Mouse (Mus musculus): ENCODE measurements around the gene Rpp30. TPM values are rescaled to one million over a fixed set of nuclear protein-coding genes. Genes with fewer than 3 reads are reported as not detected.

Gene Rpp30
- total RNA-seq, 4 experiments from 2014 or later, result 12.7 to 16.2 (median 15.0) TPM

DNA sequence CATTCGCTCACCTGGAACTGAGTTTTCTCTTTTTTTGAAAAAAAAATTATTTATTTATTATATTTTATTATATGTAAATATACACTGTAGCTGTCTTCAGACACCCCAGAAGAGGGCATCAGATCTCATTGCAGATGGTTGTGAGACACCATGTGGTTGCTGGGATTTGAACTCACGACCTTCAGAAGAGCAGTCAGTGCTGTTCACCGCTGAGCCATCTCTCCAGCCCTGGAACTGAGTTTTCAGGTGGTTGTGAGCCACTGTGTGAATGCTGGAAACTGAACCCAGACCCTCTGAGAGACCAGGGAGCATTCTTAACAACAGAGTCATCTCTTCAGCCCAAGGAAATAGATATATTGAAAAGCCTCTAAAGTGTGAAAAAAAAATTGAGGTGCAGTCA is 44.9 kb downstream of the Rpp30 start:
- DNase-seq (ENCODE audit: low spot score), result no peak

DNA sequence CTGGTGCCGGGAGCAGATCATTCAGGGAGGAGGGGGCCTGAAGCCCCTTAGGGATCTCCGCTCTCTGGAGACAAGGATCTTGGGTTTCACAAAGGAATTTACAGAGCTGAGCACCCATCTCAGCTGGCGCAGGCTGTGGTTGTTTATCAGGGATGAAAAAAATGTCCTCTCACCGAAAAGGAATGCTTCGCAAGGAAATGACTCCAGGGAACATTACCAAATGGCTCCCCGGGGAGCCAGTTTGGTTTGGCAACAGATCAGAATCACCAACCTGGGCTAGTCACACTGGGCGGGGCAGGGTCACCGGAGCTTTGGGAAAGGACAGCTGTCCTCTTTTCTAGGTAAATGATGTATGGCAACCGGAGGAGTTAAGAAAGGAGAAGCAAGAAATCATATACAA is 45.7 kb downstream of the Rpp30 start:
- DNase-seq (ENCODE audit: low spot score), result no peak

DNA sequence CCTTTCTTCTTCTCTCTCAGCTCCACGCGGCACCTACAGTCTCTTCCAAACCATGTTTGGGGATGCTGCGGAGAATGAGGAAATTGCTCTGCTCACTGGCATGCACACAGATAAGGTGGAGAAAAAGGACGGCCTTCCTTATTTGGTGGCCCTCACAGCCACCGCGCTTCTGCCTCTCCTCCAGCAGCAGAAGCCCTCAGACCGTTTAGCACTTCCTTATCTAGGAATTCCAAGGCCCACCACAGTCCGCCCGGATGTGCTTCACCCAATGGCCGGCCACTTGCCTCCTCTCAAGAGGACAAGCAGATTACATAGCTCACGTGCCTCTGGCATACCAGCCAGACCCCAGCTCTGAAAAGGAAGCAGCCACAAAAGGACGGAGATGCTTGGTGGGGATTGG is 46.1 kb downstream of the Rpp30 start:
- no peak for DNase-seq (ENCODE audit: low spot score)

DNA sequence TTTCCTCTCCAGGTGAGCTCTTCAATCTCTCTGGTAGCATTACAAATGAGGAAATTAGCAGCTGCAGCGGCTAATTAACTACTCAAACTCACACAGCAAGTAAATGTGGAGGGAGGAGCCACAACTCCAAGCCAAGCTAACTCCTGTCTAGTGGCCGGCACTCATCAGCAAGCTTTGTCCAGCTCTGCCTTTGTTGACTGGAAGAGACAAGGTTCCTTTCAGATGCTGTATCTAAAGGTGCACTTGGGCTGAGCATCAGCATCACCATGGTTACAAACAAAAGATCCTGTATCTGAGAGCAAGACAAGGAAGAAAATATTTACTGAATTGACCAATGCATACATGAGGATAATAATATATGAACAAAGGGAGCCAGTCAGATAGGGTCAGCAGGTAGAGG is 46.7 kb downstream of the Rpp30 start:
- no peak for DNase-seq (ENCODE audit: low spot score)

DNA sequence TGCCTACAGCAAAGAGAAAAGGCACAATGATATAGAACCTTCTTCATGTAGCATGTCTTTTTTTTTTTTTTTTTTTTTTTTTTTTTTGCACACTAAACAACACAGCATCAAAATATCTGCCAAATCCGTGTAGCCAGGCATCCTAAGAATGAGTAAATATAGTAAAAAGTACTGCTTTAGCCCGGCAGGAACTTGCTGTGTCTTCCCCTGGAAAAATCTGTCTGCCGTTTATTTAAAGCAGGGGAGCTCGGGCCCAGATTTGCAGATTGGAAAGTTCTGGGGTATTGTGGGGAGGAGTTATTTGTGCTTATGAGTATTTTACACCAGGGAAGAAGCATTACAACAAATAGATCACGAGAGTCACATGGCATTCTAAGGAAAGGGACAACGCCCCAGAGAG is 48.5 kb downstream of the Rpp30 start:
- DNase-seq (ENCODE audit: low spot score), result no peak

DNA sequence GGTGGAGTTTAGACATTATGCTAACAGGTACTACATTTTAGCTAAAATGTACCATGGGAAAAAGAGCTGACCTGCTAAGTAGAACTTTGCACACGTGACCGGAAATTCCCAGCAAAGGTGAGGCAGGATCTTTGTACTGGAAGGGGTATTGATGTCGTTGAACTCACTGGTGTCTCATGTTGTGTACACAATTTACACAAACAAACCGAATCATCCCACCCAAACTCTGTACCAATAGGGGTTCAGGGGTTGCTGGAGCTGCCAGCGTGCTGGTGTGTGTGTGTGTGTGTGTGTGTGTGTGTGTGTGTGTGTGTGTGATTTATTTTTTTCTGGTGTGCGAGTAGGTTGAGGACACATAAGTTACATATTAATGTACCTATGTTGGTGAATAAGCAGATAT is 49.5 kb downstream of the Rpp30 start:
- DNase-seq (ENCODE audit: low spot score), result no peak

DNA sequence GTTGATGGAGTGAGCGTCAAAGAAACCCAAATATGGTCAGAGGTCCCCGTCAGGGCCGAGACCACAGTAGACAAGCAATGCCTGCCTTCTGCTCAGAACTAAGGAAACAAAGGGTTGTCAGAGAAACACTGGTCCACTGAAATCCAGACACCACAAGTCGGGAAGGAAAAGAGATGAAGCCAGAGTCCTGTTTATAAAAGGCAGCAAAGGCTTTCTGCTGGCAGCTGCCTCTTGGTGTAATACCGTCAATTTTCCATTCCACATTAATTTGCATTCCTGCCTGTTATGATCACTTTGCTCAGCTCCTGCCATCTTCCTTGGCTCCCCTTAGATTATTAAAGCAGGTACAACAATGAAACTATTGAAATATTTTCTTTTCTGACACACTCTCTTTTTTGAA is 50.2 kb downstream of the Rpp30 start:
- no peak for DNase-seq (ENCODE audit: low spot score)

DNA sequence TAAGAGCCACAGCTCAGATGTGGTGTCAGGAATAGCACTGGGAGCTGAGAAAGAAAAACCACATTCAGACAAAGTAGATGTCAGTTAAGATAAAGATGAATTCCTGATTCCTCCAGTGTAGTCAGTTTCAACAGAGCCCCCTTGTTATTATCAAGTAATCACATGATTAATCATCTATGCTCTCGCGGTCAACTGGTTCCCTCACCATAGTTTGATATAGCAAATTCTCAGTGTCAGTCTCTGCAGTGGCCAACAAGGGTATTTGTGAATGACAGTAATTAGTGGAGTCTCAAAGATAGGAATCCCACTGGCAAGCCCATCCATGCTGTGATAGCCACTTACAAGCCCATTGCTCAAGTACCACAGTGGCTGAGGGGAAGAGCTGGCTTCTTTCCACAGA is 60.1 kb downstream of the Rpp30 start:
- DNase-seq (ENCODE audit: low spot score), result no peak

DNA sequence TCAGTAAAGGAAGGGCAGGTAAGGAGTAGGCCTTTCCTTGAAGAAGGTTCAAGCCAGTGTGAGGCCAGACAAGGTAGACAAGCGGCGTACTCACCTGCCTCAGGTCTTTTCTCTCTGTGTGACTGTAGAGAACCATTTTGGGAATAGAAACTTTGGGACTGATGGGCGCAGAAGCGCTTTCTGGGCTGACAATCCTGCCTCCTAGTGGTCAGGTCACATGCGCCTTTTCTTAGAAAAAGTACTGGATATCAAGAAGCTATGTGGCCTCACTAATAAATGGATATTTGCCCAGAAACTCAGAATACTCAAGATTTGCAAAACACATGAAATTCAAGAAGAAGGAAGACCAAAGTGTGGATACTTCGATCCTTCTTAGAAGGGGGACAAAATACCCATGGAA is 65.1 kb downstream of the Rpp30 start:
- no peak for DNase-seq (ENCODE audit: low spot score)

DNA sequence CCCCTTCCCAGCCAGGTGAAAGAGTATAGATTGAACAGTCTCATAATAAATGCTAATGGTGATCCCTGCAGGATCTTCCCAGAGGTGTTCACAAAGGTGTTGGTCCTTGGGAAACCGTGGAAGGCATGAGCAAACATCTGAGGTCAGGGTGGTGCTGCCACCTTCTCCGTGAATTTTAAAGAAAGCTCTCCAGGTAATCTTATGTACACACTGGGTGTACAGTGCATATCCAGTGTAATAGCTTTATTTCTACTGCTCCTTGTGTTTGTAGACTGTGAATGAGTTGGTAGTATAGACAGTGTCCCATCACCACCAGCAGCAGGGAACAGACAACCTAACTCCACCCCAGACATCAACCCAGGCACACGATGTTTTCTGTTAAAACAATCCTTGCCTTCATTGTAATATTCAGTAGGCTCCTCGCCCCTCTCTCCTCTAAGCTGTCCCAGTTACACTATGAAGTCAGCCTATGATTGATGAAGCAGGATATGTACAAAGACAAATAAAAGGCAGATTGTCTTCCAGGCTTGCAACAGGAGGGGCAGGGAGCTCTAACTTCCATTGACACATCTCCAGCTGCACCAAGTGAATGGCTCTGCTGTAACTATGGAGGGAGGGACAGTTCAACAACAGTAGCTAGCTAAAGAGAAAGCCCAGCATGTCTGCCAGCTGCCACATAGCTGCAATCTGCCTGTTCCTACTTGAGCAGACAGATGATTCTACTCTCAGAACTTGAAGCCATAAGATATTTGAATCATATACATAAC is 66.9 kb downstream of the Rpp30 start:
- DNase-seq (ENCODE audit: low spot score), result no peak

Other genes starting within 250 kb of the Rpp30 start
- under 1 TPM; 0.37 to 0.47 (median 0.39) TPM for gene Htr7, start 26.2 kb upstream of the Rpp30 start, total RNA-seq (2022)
- gene Ankrd1, start 36.4 kb downstream of the Rpp30 start, total RNA-seq (2022), result 1,000 to 10,000 TPM in 2 of 4 experiments, 100 to 1,000 TPM in 2; 472 to 1,222 (median 1,005) TPM